Mouse (Mus musculus) ES-Bruce4 (cell line): Measurements from ENCODE around the gene Olfr406. TPM values are rescaled to one million over a fixed set of nuclear protein-coding genes. Genes with fewer than 3 reads are reported as not detected.

Experiments
- H3K27ac ChIP-seq: 2 replicates; pipeline ENCODE4 v1.5.1; 2012; ENCODE audit warnings: low read length, inconsistent platforms; ENCODE audit not compliant: insufficient read depth
- H3K27me3 ChIP-seq: 2 replicates; pipeline ENCODE4 v1.6.1; 2012; ENCODE audit warnings: mild to moderate bottlenecking, low read length, inconsistent platforms; ENCODE audit not compliant: control insufficient read depth, poor library complexity, insufficient read depth, severe bottlenecking
- H3K36me3 ChIP-seq: 2 replicates; pipeline ENCODE4 v1.6.1; 2012; ENCODE audit warnings: inconsistent platforms, mild to moderate bottlenecking, low read length, moderate library complexity; ENCODE audit not compliant: control insufficient read depth, poor library complexity, insufficient read depth, severe bottlenecking
- H3K4me1 ChIP-seq: one replicate; pipeline ENCODE4 v1.8.1; 2011; ENCODE audit warnings: low read length; ENCODE audit not compliant: control insufficient read depth, insufficient read depth
- H3K4me3 ChIP-seq: 2 replicates; pipeline ENCODE4 v1.5.1; 2011; ENCODE audit warnings: low read depth, mild to moderate bottlenecking, low read length
- H3K9ac ChIP-seq: 2 replicates; pipeline ENCODE4 v1.6.1; 2012; ENCODE audit warnings: low read depth, mild to moderate bottlenecking, inconsistent platforms; ENCODE audit not compliant: poor library complexity, severe bottlenecking
- H3K9me3 ChIP-seq: replicated peaks from 2 replicates; pipeline ENCODE4 v1.6.1; 2012; ENCODE audit warnings: mild to moderate bottlenecking, low read length, inconsistent platforms; ENCODE audit not compliant: control insufficient read depth, poor library complexity, insufficient read depth, severe bottlenecking
- CTCF ChIP-seq: IDR thresholded peaks from one replicate; pipeline ENCODE4 v1.8.1; 2011; ENCODE audit warnings: low read depth, low read length
- EP300 ChIP-seq: IDR thresholded peaks from 2 replicates; pipeline ENCODE4 v1.6.1; 2011; ENCODE audit warnings: low read depth, low read length; ENCODE audit not compliant: insufficient read depth
- POLR2A ChIP-seq: IDR thresholded peaks from one replicate; pipeline ENCODE4 v1.8.1; 2011; ENCODE audit warnings: low read length; ENCODE audit not compliant: insufficient read depth
- polyA plus RNA-seq: library from polyadenylated mRNA; stranded (reverse); fragments of >200 nt; gene quantifications from 2 replicates; pipeline ENCODE4 v1.2.4, GENCODE M21; 2011; ENCODE audit warnings: low read depth; ENCODE audit not compliant: missing spikeins, insufficient read depth, insufficient read length

Olfr406 gene
- polyA plus RNA-seq = not detected in 2 replicates

GRCm38 (mm10) chr11:74259508-74259907, at the start of gene Olfr406:
Gene Olfr406, plus strand, starts transcription at chr11:74259808.
- H3K36me3 ChIP-seq = no peaks in the 10 kb centered on the region
- TF ChIP-seq EP300 (no peak), POLR2A (no peak), CTCF (no peak)
- no peaks in the 10 kb centered on the region for H3K4me1 ChIP-seq
- H3K27ac ChIP-seq = no peak within 1 kb of the TSS
- no peak within 1 kb of the TSS for H3K9ac ChIP-seq
- no peak within 1 kb of the TSS for H3K4me3 ChIP-seq
- H3K27me3 ChIP-seq = no peaks in the 10 kb centered on the region
- H3K9me3 ChIP-seq = no peaks in the 10 kb centered on the region

- Histone ChIP-seq H3K4me1 (no peaks in the 10 kb centered on the region), H3K27ac (no peak within 1 kb of the TSS), H3K9ac (no peak within 1 kb of the TSS), H3K4me3 (no peak within 1 kb of the TSS), H3K36me3 (no peaks in the 10 kb centered on the region), H3K9me3 (no peaks in the 10 kb centered on the region), H3K27me3 (no peaks in the 10 kb centered on the region)
- no peak for TF ChIP-seq POLR2A
- TF ChIP-seq CTCF = no peak
- no peak for TF ChIP-seq EP300
Observed at GRCm38 (mm10) chr11:74211279-74211678, 48.3 kb upstream of the Olfr406 start, which contains the start of gene Olfr43. Gene Olfr43, minus strand, starts transcription at chr11:74211379.

DNA sequence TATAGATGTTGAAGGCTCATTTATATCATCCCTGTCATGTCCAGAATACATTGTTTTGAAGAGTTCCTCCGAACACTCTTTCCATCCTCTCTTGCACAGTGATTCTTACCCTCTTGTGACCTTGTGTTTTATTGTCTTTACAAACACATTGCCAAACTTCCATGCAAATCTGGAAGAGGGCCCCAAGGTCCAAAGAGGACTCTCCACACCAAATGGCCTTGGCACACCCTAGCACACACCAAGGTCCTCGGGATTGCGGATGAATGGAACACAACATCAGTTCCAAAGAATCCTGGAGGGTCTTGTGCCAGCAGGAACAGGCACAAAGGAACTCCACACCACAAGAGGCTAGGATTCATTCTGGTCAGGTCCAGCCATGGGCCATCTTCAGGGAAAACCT, 18.4 kb upstream of the Olfr406 start:
- H3K4me3 ChIP-seq = no peak overlapping the region
- no peaks in the 10 kb centered on the region for H3K27me3 ChIP-seq
- no peak for TF ChIP-seq POLR2A
- TF ChIP-seq CTCF = no peak
- TF ChIP-seq EP300 = no peak
- H3K9ac ChIP-seq = no peak overlapping the region
- no peaks in the 10 kb centered on the region for H3K4me1 ChIP-seq
- no peak overlapping the region for H3K27ac ChIP-seq
- peaks cover 4% of the 10 kb centered on the region; the same call in 1 of the 2 replicates for H3K9me3 ChIP-seq
- H3K36me3 ChIP-seq = no peaks in the 10 kb centered on the region

GRCm38 (mm10) chr11:74283436-74283835, 23.8 kb downstream of the Olfr406 start, which contains the start of gene Olfr59:
Gene Olfr59, plus strand, starts transcription at chr11:74283736.
- H3K9ac ChIP-seq = no peak within 1 kb of the TSS
- H3K27ac ChIP-seq = no peak within 1 kb of the TSS
- H3K4me3 ChIP-seq = no peak within 1 kb of the TSS
- H3K36me3 ChIP-seq = no peaks in the 10 kb centered on the region
- no peaks in the 10 kb centered on the region for H3K4me1 ChIP-seq
- H3K9me3 ChIP-seq = no peaks in the 10 kb centered on the region; the same call in 1 of the 2 replicates
- TF ChIP-seq POLR2A = no peak
- no peak for TF ChIP-seq CTCF
- no peak for TF ChIP-seq EP300
- no peaks in the 10 kb centered on the region for H3K27me3 ChIP-seq

DNA sequence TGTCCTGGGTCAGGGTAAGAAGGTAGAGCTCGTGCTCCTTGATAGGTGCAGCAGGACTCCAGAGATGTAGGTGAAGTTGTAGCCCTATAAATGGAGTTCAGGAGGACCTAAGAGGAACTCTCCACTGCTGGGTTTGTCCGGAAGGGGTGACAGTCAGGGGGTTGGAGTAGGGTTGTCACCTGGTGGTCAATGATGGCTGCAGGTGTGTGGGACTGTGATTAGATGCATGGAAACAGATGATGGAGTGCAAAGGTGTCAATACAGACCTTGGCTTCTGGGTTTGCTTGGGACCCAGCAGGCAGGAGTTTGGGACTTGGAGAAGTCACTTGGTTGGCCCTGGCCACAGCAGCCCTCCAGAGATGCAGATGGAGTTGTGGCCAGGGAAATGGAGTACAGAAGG, 27.6 kb downstream of the Olfr406 start:
- Histone ChIP-seq H3K27ac (no peak overlapping the region), H3K9ac (no peak overlapping the region), H3K4me3 (no peak overlapping the region), H3K9me3 (no peaks in the 10 kb centered on the region), H3K4me1 (no peaks in the 10 kb centered on the region), H3K36me3 (no peaks in the 10 kb centered on the region), H3K27me3 (no peaks in the 10 kb centered on the region)
- TF ChIP-seq CTCF (no peak), POLR2A (no peak), EP300 (no peak)

Other genes with a start within 250 kb of the Olfr406 start
- gene Olfr139, start 203.3 kb upstream of the Olfr406 start, polyA plus RNA-seq = not detected in 2 replicates
- gene Olfr399, start 203.2 kb upstream of the Olfr406 start, polyA plus RNA-seq = not detected in 2 replicates
- gene Zfp616, start 189.9 kb upstream of the Olfr406 start, polyA plus RNA-seq = not detected in 2 replicates
- gene Olfr401, start 146.1 kb upstream of the Olfr406 start, polyA plus RNA-seq = not detected in 2 replicates
- not detected in 2 replicates for gene Olfr402, start 106.3 kb upstream of the Olfr406 start, polyA plus RNA-seq
- not detected in 2 replicates for gene Olfr403, start 73.6 kb upstream of the Olfr406 start, polyA plus RNA-seq
- gene Olfr43, start 48.4 kb upstream of the Olfr406 start, polyA plus RNA-seq = not detected in 2 replicates
- not detected in 2 replicates for gene Olfr59, start 23.9 kb downstream of the Olfr406 start, polyA plus RNA-seq
- gene Olfr410, start 78.2 kb downstream of the Olfr406 start, polyA plus RNA-seq = not detected in 2 replicates
- gene Olfr411, start 92.8 kb downstream of the Olfr406 start, polyA plus RNA-seq = not detected in 2 replicates
- gene Olfr412, start 102.3 kb downstream of the Olfr406 start, polyA plus RNA-seq = not detected in 2 replicates